Mouse (Mus musculus) liver, embryonic 14.5 days (tissue): ENCODE data around the gene Fars2.

Experiments used
- CTCF ChIP-seq: IDR thresholded peaks from 2 replicates; pipeline ENCODE4 v1.5.1; 2016; ENCODE audit warnings: antibody characterized with exemption, low read depth, control low read depth
- EP300 ChIP-seq: IDR thresholded peaks from 2 replicates; pipeline ENCODE4 v1.6.1; 2016; ENCODE audit warnings: antibody characterized with exemption, low read depth

- TF ChIP-seq CTCF (no peak), EP300 (no peak)
Measured at GRCm38 (mm10) chr13:36484391-36484790, 367.2 kb downstream of the Fars2 start.
